Mouse (Mus musculus): ENCODE measurements around the gene Mapk12.

- no peak for TF ChIP-seq CTCF (IDR thresholded peaks at IDR 0.05; ENCODE audit: low read depth)
- no peak for TF ChIP-seq EP300 (IDR thresholded peaks at IDR 0.05; ENCODE audit: low read depth)
These were observed 32.8 kb upstream of the Mapk12 start for GRCm38 (mm10) chr15:89173024-89173905.

All from liver, embryonic 14.5 days (tissue).